28 mouse cellular contexts compared by ENCODE assay signal in genomic region chr16:41235829-41236228, GRCm38 (mm10).
DNase-seq lines count a peak whose midpoint lies in the region; ATAC-seq and TF ChIP-seq lines count a peak whose summit lies in the region.
"Had no signal": no experiment of that assay in that cellular context is flagged by ENCODE, and none has a peak within 500 bp of the region (broad histone marks: within the 10 kb centered on the region; RNA-seq: fewer than 3 reads in every experiment).

No protein-coding gene starts in this region.

- no peak overlapping the region for H3K27ac ChIP-seq in heart, adult 2 months
- 0 out of 2 replicates have a peak overlapping the region, but pooled peaks have one; percentile 15 for H3K27ac ChIP-seq in midbrain, embryonic 14.5 days (replicated peaks; ENCODE audit: low read depth, low read length)
- no peak overlapping the region for H3K27ac ChIP-seq in midbrain, embryonic 10.5 days (replicated peaks)
- H3K27ac ChIP-seq in stomach, postnatal 0 days (replicated peaks) = no peak overlapping the region
- H3K27ac ChIP-seq: embryonic facial prominence, embryonic 10.5 days; embryonic facial prominence, embryonic 13.5 days; heart, embryonic 15.5 days; hindbrain, embryonic 10.5 days; hindbrain, embryonic 13.5 days had no signal

- no peak overlapping the region for H3K4me2 ChIP-seq in midbrain, embryonic 14.5 days (ENCODE audit: low read length)
- no peak overlapping the region for H3K4me2 ChIP-seq in stomach, postnatal 0 days (replicated peaks; ENCODE audit: low read depth)
- H3K4me2 ChIP-seq: embryonic facial prominence, embryonic 13.5 days; heart, embryonic 12.5 days; heart, embryonic 15.5 days; hindbrain, embryonic 13.5 days had no signal

- H3K9me3 ChIP-seq in midbrain, embryonic 14.5 days (ENCODE audit: control insufficient read depth, low read length) = no peaks in the 10 kb centered on the region
- H3K9me3 ChIP-seq in midbrain, embryonic 10.5 days (replicated peaks) = no peaks in the 10 kb centered on the region
- no peaks in the 10 kb centered on the region for H3K9me3 ChIP-seq in stomach, postnatal 0 days (ENCODE audit: control insufficient read depth, low read length)
- H3K9me3 ChIP-seq: embryonic facial prominence, embryonic 10.5 days; embryonic facial prominence, embryonic 13.5 days; heart, embryonic 12.5 days; heart, embryonic 15.5 days; hindbrain, embryonic 10.5 days; hindbrain, embryonic 13.5 days had no signal

- intact Hi-C loops in heart, adult 2 months (cut with DNase I) = no loop called here

- H3K79me2 ChIP-seq in heart, adult 2 months (replicated peaks; ENCODE audit: control insufficient read depth, insufficient read depth, low read length) = no peaks in the 10 kb centered on the region

- H3K27me3 ChIP-seq in heart, adult 2 months (ENCODE audit: control insufficient read depth, insufficient read depth, low read length) = no peaks in the 10 kb centered on the region
- no peaks in the 10 kb centered on the region for H3K27me3 ChIP-seq in midbrain, embryonic 14.5 days (ENCODE audit: control insufficient read depth, insufficient read depth, low read length)
- H3K27me3 ChIP-seq in midbrain, embryonic 10.5 days (ENCODE audit: low read depth, poor library complexity, severe bottlenecking) = no peaks in the 10 kb centered on the region
- no peaks in the 10 kb centered on the region for H3K27me3 ChIP-seq in stomach, postnatal 0 days (ENCODE audit: control insufficient read depth, insufficient read depth, low read length)
- H3K27me3 ChIP-seq: embryonic facial prominence, embryonic 13.5 days; heart, embryonic 12.5 days; heart, embryonic 15.5 days; hindbrain, embryonic 13.5 days had no signal

- no peak for ATAC-seq in midbrain, embryonic 14.5 days (ENCODE audit: low FRiP score, low TSS enrichment)
- ATAC-seq in stomach, postnatal 0 days (ENCODE audit: low FRiP score, low TSS enrichment) = no peak
- ATAC-seq: CD4-positive, CD25-positive, alpha-beta regulatory T cell, adult 4 months; forebrain, embryonic 16.5 days; hindbrain, embryonic 16.5 days had no signal

- no peak overlapping the region for H3K9ac ChIP-seq in heart, adult 2 months (ENCODE audit: low read depth, low read length)
- no peak overlapping the region for H3K9ac ChIP-seq in midbrain, embryonic 14.5 days (replicated peaks; ENCODE audit: low read length)
- no peak overlapping the region for H3K9ac ChIP-seq in stomach, postnatal 0 days (ENCODE audit: low read length)
- H3K9ac ChIP-seq: embryonic facial prominence, embryonic 13.5 days; heart, embryonic 12.5 days; heart, embryonic 15.5 days; hindbrain, embryonic 13.5 days had no signal

- H3K36me3 ChIP-seq in heart, adult 2 months (ENCODE audit: control insufficient read depth, insufficient read depth, low read length) = no peaks in the 10 kb centered on the region
- no peaks in the 10 kb centered on the region for H3K36me3 ChIP-seq in midbrain, embryonic 14.5 days (ENCODE audit: control insufficient read depth, insufficient read depth, low read length)
- H3K36me3 ChIP-seq in midbrain, embryonic 10.5 days = no peaks in the 10 kb centered on the region
- no peaks in the 10 kb centered on the region for H3K36me3 ChIP-seq in stomach, postnatal 0 days (ENCODE audit: control insufficient read depth, insufficient read depth, low read length)
- H3K36me3 ChIP-seq: embryonic facial prominence, embryonic 10.5 days; embryonic facial prominence, embryonic 13.5 days; heart, embryonic 12.5 days; heart, embryonic 15.5 days; hindbrain, embryonic 10.5 days; hindbrain, embryonic 13.5 days had no signal

- peak; percentile 81 for DNase-seq in heart, adult 11 months
- no peak for DNase-seq in heart, adult 2 months
- no peak for DNase-seq in midbrain, embryonic 14.5 days
- no peak for DNase-seq in midbrain, embryonic 10.5 days (ENCODE audit: low spot score)
- peak; percentile 59 for DNase-seq in brain, embryonic 14.5 days (ENCODE audit: low read depth)
- DNase-seq in retina, embryonic 14.5 days (ENCODE audit: low spot score) = peak; percentile 43
- DNase-seq in stomach, postnatal 0 days (ENCODE audit: low spot score) = no peak
- DNase-seq: adrenal gland, adult 2 months; adrenal gland, postnatal 14 days; cerebellum, adult 11-12 months; cerebellum, adult 8-10 months; cerebellum, postnatal 10 days; cerebellum, postnatal 36 days; embryo, embryonic 11 days; gastrocnemius, postnatal 10 days; gastrocnemius, postnatal 36 days; heart, postnatal 10 days; heart, postnatal 36 days had no signal

- no peak for TF ChIP-seq POLR2A in heart, adult 2 months (IDR thresholded peaks at IDR 0.05; ENCODE audit: insufficient read depth, low read depth, low read length)
- no peak for TF ChIP-seq POLR2A in brain, embryonic 14.5 days (IDR thresholded peaks at IDR 0.05; ENCODE audit: borderline replicate concordance, extremely low read depth, insufficient read depth, insufficient read length, poor library complexity, severe bottlenecking)

- TF ChIP-seq EP300 in heart, adult 2 months (IDR thresholded peaks at IDR 0.05; ENCODE audit: insufficient read depth, low read depth, low read length) = no peak
- TF ChIP-seq EP300 in stomach, postnatal 0 days (optimal IDR thresholded peaks at IDR 0.05) = no peak

- no peak overlapping the region for H3K4me3 ChIP-seq in heart, adult 2 months
- H3K4me3 ChIP-seq in midbrain, embryonic 14.5 days (replicated peaks; ENCODE audit: low read depth, low read length) = no peak overlapping the region
- H3K4me3 ChIP-seq in midbrain, embryonic 10.5 days = no peak overlapping the region
- no peak overlapping the region for H3K4me3 ChIP-seq in stomach, postnatal 0 days (ENCODE audit: low read depth, low read length)
- H3K4me3 ChIP-seq: embryonic facial prominence, embryonic 10.5 days; embryonic facial prominence, embryonic 13.5 days; erythroblast, embryonic 14.5 days; heart, embryonic 12.5 days; heart, embryonic 15.5 days; hindbrain, embryonic 10.5 days; hindbrain, embryonic 13.5 days had no signal

- H3K4me1 ChIP-seq in heart, adult 2 months (ENCODE audit: control insufficient read depth, insufficient read depth, low read length) = no peaks in the 10 kb centered on the region
- H3K4me1 ChIP-seq in midbrain, embryonic 14.5 days (ENCODE audit: control insufficient read depth, insufficient read depth, low read length) = no peaks in the 10 kb centered on the region
- peaks cover 6% of the 10 kb centered on the region; the same call in 1 of the 2 replicates for H3K4me1 ChIP-seq in midbrain, embryonic 10.5 days
- H3K4me1 ChIP-seq in stomach, postnatal 0 days (replicated peaks; ENCODE audit: control insufficient read depth, insufficient read depth) = no peaks in the 10 kb centered on the region
- H3K4me1 ChIP-seq: embryonic facial prominence, embryonic 10.5 days; embryonic facial prominence, embryonic 13.5 days; heart, embryonic 12.5 days; heart, embryonic 15.5 days; hindbrain, embryonic 10.5 days; hindbrain, embryonic 13.5 days had no signal

- no peak for TF ChIP-seq CTCF in heart, adult 2 months (IDR thresholded peaks at IDR 0.05)
- no peak for TF ChIP-seq CTCF in brain, embryonic 14.5 days (IDR thresholded peaks at IDR 0.05; ENCODE audit: borderline replicate concordance, extremely low read depth, insufficient read depth, insufficient read length)
- no peak for TF ChIP-seq CTCF in stomach, postnatal 0 days (IDR thresholded peaks at IDR 0.05; ENCODE audit: low read depth)

Comparison
In these comparisons a context has a peak if more than half of its experiments do, and no peak if none do; other contexts are left out.
1. DNase-seq: peak in heart, adult 11 months (single experiment), brain, embryonic 14.5 days (single experiment) and retina, embryonic 14.5 days (single experiment); none in heart, adult 2 months (0 of 2), midbrain, embryonic 14.5 days (single experiment), midbrain, embryonic 10.5 days (single experiment) and stomach, postnatal 0 days (single experiment).